Mouse (Mus musculus) midbrain, embryonic 11.5 days (tissue): ENCODE data around the gene Bok. TPM values are rescaled to one million over a fixed set of nuclear protein-coding genes. Genes with fewer than 3 reads are reported as not detected.
"Not testable (repeated sequence)": the region's sequence is repeated elsewhere in the genome, so short reads cannot be mapped to it uniquely, and the experiment has no call there.

ENCODE experiments used
- ATAC-seq: fragments of 200-750 bp; cut with Nextera tagmentation; 2 replicates; pipeline ENCODE4 v1.8.0; 2017; ENCODE audit warnings: moderate TSS enrichment, moderate library complexity; ENCODE audit not compliant: low FRiP score
- DNase-seq: peaks from one replicate; pipeline ENCODE4 v3.0.0; 2015; ENCODE audit warnings: low spot score; ENCODE audit errors: missing footprints
- H3K27ac ChIP-seq: fragments of 300-500 bp; sonication (generic); 2 replicates; pipeline ENCODE4 v1.5.1; 2014; ENCODE audit warnings: low read depth, low read length
- H3K27me3 ChIP-seq: fragments of 300-500 bp; sonication (generic); 2 replicates; pipeline ENCODE4 v1.6.1; 2014; ENCODE audit warnings: mild to moderate bottlenecking, low read length, moderate library complexity, mixed read lengths; ENCODE audit not compliant: control insufficient read depth, insufficient read depth
- H3K36me3 ChIP-seq: fragments of 300-500 bp; sonication (generic); 2 replicates; pipeline ENCODE4 v1.6.1; 2014; ENCODE audit warnings: mild to moderate bottlenecking, low read length, moderate library complexity, mixed read lengths; ENCODE audit not compliant: control insufficient read depth, insufficient read depth
- H3K4me1 ChIP-seq: fragments of 300-500 bp; sonication (generic); 2 replicates; pipeline ENCODE4 v1.6.1; 2014; ENCODE audit warnings: low read length; ENCODE audit not compliant: control insufficient read depth, insufficient read depth
- H3K4me2 ChIP-seq: fragments of 300-500 bp; sonication (generic); 2 replicates; pipeline ENCODE4 v1.6.1; 2014; ENCODE audit warnings: mild to moderate bottlenecking, moderate library complexity
- H3K4me3 ChIP-seq: fragments of 300-500 bp; sonication (generic); 2 replicates; pipeline ENCODE4 v1.5.1; 2014; ENCODE audit warnings: low read depth, low read length
- H3K9ac ChIP-seq: fragments of 300-500 bp; sonication (generic); 2 replicates; pipeline ENCODE4 v1.6.1; 2014; ENCODE audit warnings: low read length
- H3K9me3 ChIP-seq: fragments of 300-500 bp; sonication (generic); 2 replicates; pipeline ENCODE4 v1.6.1; 2016; ENCODE audit warnings: low read length; ENCODE audit not compliant: control insufficient read depth
- WGBS: fragments of 180-500 bp; shearing (Covaris S2); extraction: QIAGEN DNeasy Blood & Tissue Kit; methylation state at CpG from one replicate; pipeline ENCODE4 v1.1.7; 2014; 5-methylcytosine and 5-hydroxymethylcytosine counted together
- polyA plus RNA-seq: library from polyadenylated mRNA; unstranded; fragments of >200 nt; fragmentation: Nextera tagmentation; extraction: Ambion mirVana; gene quantifications from 2 replicates; pipeline ENCODE4 v1.2.1, GENCODE M21; 2014

Bok gene
- polyA plus RNA-seq, 1 experiment from 2014 or later = 31.3 TPM

GRCm38 (mm10) chr1:93657025-93657360 is 28.5 kb upstream of the Bok start:
- no peak overlapping the region for H3K4me3 ChIP-seq
- H3K9me3 ChIP-seq = no peaks in the 10 kb centered on the region
- no peak overlapping the region for H3K9ac ChIP-seq
- WGBS = 85% methylated on average over 5 of the region's 5 CpGs
- H3K4me1 ChIP-seq = no peaks in the 10 kb centered on the region
- H3K27me3 ChIP-seq = no peaks in the 10 kb centered on the region
- no peaks in the 10 kb centered on the region for H3K36me3 ChIP-seq
- no peak overlapping the region for H3K27ac ChIP-seq
- no peak for DNase-seq
- no peak overlapping the region for H3K4me2 ChIP-seq
- no peak for ATAC-seq

- H3K27ac ChIP-seq, H3K36me3 ChIP-seq, H3K4me2 ChIP-seq, H3K9ac ChIP-seq, ATAC-seq, H3K4me1 ChIP-seq, DNase-seq, H3K4me3 ChIP-seq, H3K9me3 ChIP-seq, H3K27me3 ChIP-seq: not testable (repeated sequence)
These were observed 26.9 kb upstream of the Bok start, which contains the start of gene Stk25 for GRCm38 (mm10) chr1:93658559-93658958. Stk25 (minus strand) TSS chr1:93658659.

GRCm38 (mm10) chr1:93667760-93668400 is 17.6 kb upstream of the Bok start:
- peak; percentile 36; the same call in 1 of the 2 replicates for ATAC-seq

GRCm38 (mm10) chr1:93668791-93669548 is 16.5 kb upstream of the Bok start:
- H3K4me1 ChIP-seq = peaks cover 4% of the 10 kb centered on the region; the same call in 1 of the 2 replicates

More at GRCm38 (mm10) chr1:93667760-93668400, 17.6 kb upstream of the Bok start:
- 31% methylated on average over 13 of the region's 13 CpGs for WGBS
- no peaks in the 10 kb centered on the region for H3K36me3 ChIP-seq
- peaks cover 4% of the 10 kb centered on the region; the same call in 1 of the 2 replicates for H3K4me1 ChIP-seq
- H3K9ac ChIP-seq = no peak overlapping the region
- no peaks in the 10 kb centered on the region for H3K27me3 ChIP-seq
- no peaks in the 10 kb centered on the region for H3K9me3 ChIP-seq
- no peak for DNase-seq
- no peak overlapping the region for H3K4me3 ChIP-seq
- no peak overlapping the region for H3K27ac ChIP-seq
- no peak overlapping the region for H3K4me2 ChIP-seq

GRCm38 (mm10) chr1:93669941-93670340 is 15.5 kb upstream of the Bok start:
- no peak overlapping the region for H3K9ac ChIP-seq
- no peak overlapping the region for H3K4me3 ChIP-seq
- H3K27ac ChIP-seq = no peak overlapping the region
- H3K27me3 ChIP-seq = no peaks in the 10 kb centered on the region
- no peak overlapping the region for H3K4me2 ChIP-seq
- peaks cover 4% of the 10 kb centered on the region; the same call in 1 of the 2 replicates for H3K4me1 ChIP-seq
- no peak for ATAC-seq
- no peaks in the 10 kb centered on the region for H3K36me3 ChIP-seq
- no peaks in the 10 kb centered on the region for H3K9me3 ChIP-seq
- DNase-seq = no peak

More at GRCm38 (mm10) chr1:93668791-93669548, 16.5 kb upstream of the Bok start:
- Histone ChIP-seq H3K36me3 (no peaks in the 10 kb centered on the region), H3K9me3 (no peaks in the 10 kb centered on the region), H3K4me2 (peak overlapping the region; percentile 63), H3K27ac (peak overlapping the region; percentile 44; the same call in 1 of the 2 replicates), H3K4me3 (peak overlapping the region; percentile 32), H3K9ac (peak overlapping the region; percentile 79), H3K27me3 (no peaks in the 10 kb centered on the region)
- WGBS = 9% methylated on average over 17 of the region's 17 CpGs
- DNase-seq (peak; percentile 93), ATAC-seq (peak; percentile 88)

GRCm38 (mm10) chr1:93672682-93673081 is 12.8 kb upstream of the Bok start:
- H3K4me3 ChIP-seq = no peak overlapping the region
- H3K36me3 ChIP-seq = no peaks in the 10 kb centered on the region
- no peaks in the 10 kb centered on the region for H3K27me3 ChIP-seq
- no peak overlapping the region for H3K4me2 ChIP-seq
- ATAC-seq = no peak
- no peaks in the 10 kb centered on the region for H3K9me3 ChIP-seq
- peaks cover 4% of the 10 kb centered on the region; the same call in 1 of the 2 replicates for H3K4me1 ChIP-seq
- no peak for DNase-seq
- WGBS = 89% methylated on average over 5 of the region's 5 CpGs
- H3K27ac ChIP-seq = no peak overlapping the region
- H3K9ac ChIP-seq = no peak overlapping the region

GRCm38 (mm10) chr1:93678386-93678785 is 7.1 kb upstream of the Bok start:
- peak; percentile 68 for DNase-seq
- Histone ChIP-seq H3K27me3 (no peaks in the 10 kb centered on the region), H3K27ac (no peak overlapping the region), H3K4me3 (no peak overlapping the region), H3K36me3 (no peaks in the 10 kb centered on the region), H3K9ac (no peak overlapping the region), H3K4me1 (no peaks in the 10 kb centered on the region), H3K4me2 (no peak overlapping the region), H3K9me3 (no peaks in the 10 kb centered on the region)
- no peak for ATAC-seq
- 78% methylated on average over 2 of the region's 2 CpGs for WGBS

GRCm38 (mm10) chr1:93679889-93680568 is 5.4 kb upstream of the Bok start:
- H3K9ac ChIP-seq = no peak overlapping the region
- no peaks in the 10 kb centered on the region for H3K4me1 ChIP-seq
- no peak overlapping the region for H3K4me3 ChIP-seq
- no peaks in the 10 kb centered on the region for H3K9me3 ChIP-seq
- WGBS = 71% methylated on average over 7 of the region's 7 CpGs
- no peaks in the 10 kb centered on the region for H3K36me3 ChIP-seq
- no peak overlapping the region for H3K27ac ChIP-seq
- H3K27me3 ChIP-seq = peaks cover 4% of the 10 kb centered on the region; the same call in 1 of the 2 replicates
- no peak overlapping the region for H3K4me2 ChIP-seq
- DNase-seq (no peak), ATAC-seq (no peak)
